ENCODE assay signal across 11 mouse cellular contexts in the genomic region with DNA sequence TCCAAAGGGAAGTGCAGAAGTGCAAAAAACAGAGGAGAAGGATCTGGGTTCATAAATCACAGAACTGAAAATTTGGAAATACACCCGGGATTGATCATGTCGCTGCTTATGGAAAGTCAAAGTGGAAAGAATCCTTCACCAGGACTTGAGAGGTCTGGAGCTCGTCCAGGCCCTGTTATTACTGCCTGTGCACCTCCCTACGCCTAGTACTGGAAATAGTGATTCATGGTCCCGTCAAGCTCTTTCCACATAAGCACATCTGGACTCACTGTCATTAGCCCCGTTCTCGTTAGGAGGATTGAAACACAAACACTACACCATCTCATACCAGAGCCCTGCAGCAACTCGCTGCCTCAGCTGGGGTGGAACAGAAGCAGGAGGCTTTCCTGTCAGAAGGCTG.
DNase-seq lines count a peak whose midpoint lies in the region; ATAC-seq and TF ChIP-seq lines count a peak whose summit lies in the region.
"Had no signal": no experiment of that assay in that cellular context is flagged by ENCODE, and none has a peak within 500 bp of the region (broad histone marks: within the 10 kb centered on the region; RNA-seq: fewer than 3 reads in every experiment).

No protein-coding gene starts in this region.

- no peak for ATAC-seq in heart, embryonic 12.5 days (ENCODE audit: insufficient number of reproducible peaks, low FRiP score)
- ATAC-seq in limb, embryonic 15.5 days (ENCODE audit: insufficient number of reproducible peaks, low FRiP score, low TSS enrichment, low read depth): peak; percentile 87

- H3K4me3 ChIP-seq in heart, adult 2 months: no peak overlapping the region
- H3K4me3 ChIP-seq in heart, embryonic 12.5 days: no peak overlapping the region
- no peak overlapping the region for H3K4me3 ChIP-seq in limb, embryonic 15.5 days
- H3K4me3 ChIP-seq in left cerebral cortex, adult 2 months: no peak overlapping the region
- H3K4me3 ChIP-seq: hindbrain, embryonic 15.5 days; stomach, embryonic 15.5 days had no signal

- TF ChIP-seq CTCF in heart, adult 2 months (IDR thresholded peaks at IDR 0.05): no peak
- no peak for TF ChIP-seq CTCF in left cerebral cortex, adult 2 months (IDR thresholded peaks at IDR 0.05)

- H3K9ac ChIP-seq in heart, adult 2 months (ENCODE audit: low read depth, low read length): no peak overlapping the region
- no peak overlapping the region for H3K9ac ChIP-seq in heart, embryonic 12.5 days
- no peak overlapping the region for H3K9ac ChIP-seq in limb, embryonic 15.5 days
- H3K9ac ChIP-seq: hindbrain, embryonic 15.5 days; stomach, embryonic 15.5 days had no signal

- no peak overlapping the region; the same call in 1 of the 2 replicates for H3K27ac ChIP-seq in heart, adult 2 months
- no peak overlapping the region for H3K27ac ChIP-seq in heart, embryonic 12.5 days (ENCODE audit: poor library complexity, severe bottlenecking)
- H3K27ac ChIP-seq in limb, embryonic 15.5 days: peak overlapping the region; percentile 68
- H3K27ac ChIP-seq in left cerebral cortex, adult 2 months: no peak overlapping the region
- H3K27ac ChIP-seq: hindbrain, embryonic 15.5 days; stomach, embryonic 15.5 days had no signal

- no peaks in the 10 kb centered on the region for H3K36me3 ChIP-seq in heart, adult 2 months (ENCODE audit: control insufficient read depth, insufficient read depth, low read length)
- no peaks in the 10 kb centered on the region for H3K36me3 ChIP-seq in heart, embryonic 12.5 days
- no peaks in the 10 kb centered on the region for H3K36me3 ChIP-seq in limb, embryonic 15.5 days
- H3K36me3 ChIP-seq: hindbrain, embryonic 15.5 days; stomach, embryonic 15.5 days had no signal

- TF ChIP-seq EP300 in heart, adult 2 months (IDR thresholded peaks at IDR 0.05; ENCODE audit: insufficient read depth, low read depth, low read length): 0 out of 2 replicates have a peak, but pooled peaks have one; percentile 26

- intact Hi-C loops in heart, adult 2 months (cut with DNase I): no loop called here
- intact Hi-C loops in left cerebral cortex, adult 2 months (cut with DNase I): no loop called here

- H3K4me1 ChIP-seq in heart, adult 2 months (ENCODE audit: control insufficient read depth, insufficient read depth, low read length): peaks cover 3% of the 10 kb centered on the region
- H3K4me1 ChIP-seq in heart, embryonic 12.5 days (replicated peaks): 0 out of 2 replicates have a peak, but pooled peaks cover 3% of the 10 kb centered on the region
- no peaks in the 10 kb centered on the region for H3K4me1 ChIP-seq in limb, embryonic 15.5 days
- H3K4me1 ChIP-seq: hindbrain, embryonic 15.5 days; stomach, embryonic 15.5 days had no signal

- H3K27me3 ChIP-seq in heart, adult 2 months (ENCODE audit: control insufficient read depth, insufficient read depth, low read length): no peaks in the 10 kb centered on the region
- H3K27me3 ChIP-seq in heart, embryonic 12.5 days (replicated peaks): no peaks in the 10 kb centered on the region
- no peaks in the 10 kb centered on the region for H3K27me3 ChIP-seq in limb, embryonic 15.5 days
- H3K27me3 ChIP-seq: hindbrain, embryonic 15.5 days; stomach, embryonic 15.5 days had no signal

- TF ChIP-seq POLR2A in heart, adult 2 months (IDR thresholded peaks at IDR 0.05; ENCODE audit: insufficient read depth, low read depth, low read length): no peak

- H3K9me3 ChIP-seq in heart, embryonic 12.5 days (replicated peaks): no peaks in the 10 kb centered on the region
- H3K9me3 ChIP-seq in limb, embryonic 15.5 days: no peaks in the 10 kb centered on the region
- H3K9me3 ChIP-seq: hindbrain, embryonic 15.5 days; stomach, embryonic 15.5 days had no signal

- no peaks in the 10 kb centered on the region for H3K79me2 ChIP-seq in heart, adult 2 months (replicated peaks; ENCODE audit: control insufficient read depth, insufficient read depth, low read length)

- 44% methylated on average over 8 of the region's 8 CpGs for WGBS in heart, adult 2 months
- 50% methylated on average over 8 of the region's 8 CpGs for WGBS in heart, embryonic 12.5 days
- 26% methylated on average over 8 of the region's 8 CpGs for WGBS in limb, embryonic 15.5 days

- DNase-seq in heart, adult 2 months: peak in 1 of 2 experiments; percentile 24
- peak; percentile 61 for DNase-seq in MN1 (ENCODE audit: low spot score)
- peak; percentile 19 for DNase-seq in gonadal fat pad, adult 2 months (ENCODE audit: low read depth)
- DNase-seq in left cerebral cortex, adult 2 months (ENCODE audit: extremely low spot score in 1 of 2, low spot score in 2 of 2): no peak
- DNase-seq in testis, postnatal 14 days (ENCODE audit: low spot score): no peak
- no peak for DNase-seq in right cerebral cortex, adult 2 months (ENCODE audit: low spot score in 2 of 2)

- H3K4me2 ChIP-seq in heart, embryonic 12.5 days: no peak overlapping the region
- no peak overlapping the region for H3K4me2 ChIP-seq in limb, embryonic 15.5 days
- H3K4me2 ChIP-seq: hindbrain, embryonic 15.5 days; midbrain, embryonic 11.5 days; stomach, embryonic 15.5 days had no signal

Comparison
In these comparisons a context has a peak if more than half of its experiments do, and no peak if none do; other contexts are left out.
1. DNase-seq: peak in MN1 (single experiment) and gonadal fat pad, adult 2 months (single experiment); none in left cerebral cortex, adult 2 months (0 of 2), testis, postnatal 14 days (single experiment) and right cerebral cortex, adult 2 months (0 of 2).